In genomic region chr17:9227872-9228575, GRCm38 (mm10) we compare ENCODE assay signal across 13 mouse cellular contexts.
A peak's percentile ranks its signal among the peaks of the same experiment; 100 is the strongest.
DNase-seq lines count a peak whose midpoint lies in the region; ATAC-seq and TF ChIP-seq lines count a peak whose summit lies in the region.
"Had no signal": no experiment of that assay in that cellular context is flagged by ENCODE, and none has a peak within 500 bp of the region (broad histone marks: within the 10 kb centered on the region; RNA-seq: fewer than 3 reads in every experiment).

No protein-coding gene starts in this region.

- H3K9me3 ChIP-seq in stomach, postnatal 0 days (ENCODE audit: control insufficient read depth, low read length), result no peaks in the 10 kb centered on the region
- H3K9me3 ChIP-seq in liver, postnatal 0 days (ENCODE audit: low read length), result no peaks in the 10 kb centered on the region
- H3K9me3 ChIP-seq: heart, embryonic 15.5 days; liver, embryonic 13.5 days; neural tube, embryonic 13.5 days had no signal

- no peak overlapping the region for H3K9ac ChIP-seq in stomach, postnatal 0 days (ENCODE audit: low read length)
- H3K9ac ChIP-seq in liver, postnatal 0 days (replicated peaks), result no peak overlapping the region
- H3K9ac ChIP-seq: heart, embryonic 15.5 days; liver, embryonic 13.5 days; neural tube, embryonic 13.5 days had no signal

- TF ChIP-seq EP300 in stomach, postnatal 0 days (optimal IDR thresholded peaks at IDR 0.05), result no peak
- TF ChIP-seq EP300 in liver, postnatal 0 days (IDR thresholded peaks at IDR 0.05; ENCODE audit: low read depth), result no peak

- TF ChIP-seq CTCF in stomach, postnatal 0 days (IDR thresholded peaks at IDR 0.05; ENCODE audit: low read depth), result no peak
- no peak for TF ChIP-seq CTCF in liver, postnatal 0 days (IDR thresholded peaks at IDR 0.05; ENCODE audit: low read depth)

- H3K4me2 ChIP-seq in stomach, postnatal 0 days (replicated peaks; ENCODE audit: low read depth), result no peak overlapping the region
- H3K4me2 ChIP-seq in liver, postnatal 0 days (ENCODE audit: low read depth, low read length), result no peak overlapping the region
- H3K4me2 ChIP-seq: heart, embryonic 15.5 days; liver, embryonic 13.5 days; neural tube, embryonic 13.5 days had no signal

- WGBS in stomach, postnatal 0 days, result 56% methylated on average over 10 of the region's 10 CpGs
- WGBS in liver, postnatal 0 days (ENCODE audit: insufficient replicate concordance), result 71% methylated on average over 10 of the region's 10 CpGs

- no peak overlapping the region for H3K27ac ChIP-seq in stomach, postnatal 0 days (replicated peaks)
- no peak overlapping the region for H3K27ac ChIP-seq in liver, postnatal 0 days (ENCODE audit: low read depth)
- H3K27ac ChIP-seq: heart, embryonic 15.5 days; liver, embryonic 13.5 days; neural tube, embryonic 13.5 days had no signal

- H3K27me3 ChIP-seq in stomach, postnatal 0 days (ENCODE audit: control insufficient read depth, insufficient read depth, low read length), result no peaks in the 10 kb centered on the region
- no peaks in the 10 kb centered on the region for H3K27me3 ChIP-seq in liver, postnatal 0 days (ENCODE audit: insufficient read depth, low read length)
- H3K27me3 ChIP-seq: heart, embryonic 15.5 days; liver, embryonic 13.5 days; neural tube, embryonic 13.5 days had no signal

- H3K4me1 ChIP-seq in stomach, postnatal 0 days (replicated peaks; ENCODE audit: control insufficient read depth, insufficient read depth), result no peaks in the 10 kb centered on the region
- no peaks in the 10 kb centered on the region for H3K4me1 ChIP-seq in liver, postnatal 0 days (ENCODE audit: insufficient read depth)
- H3K4me1 ChIP-seq: heart, embryonic 15.5 days; liver, embryonic 13.5 days had no signal

- no peak overlapping the region for H3K4me3 ChIP-seq in stomach, postnatal 0 days (ENCODE audit: low read depth, low read length)
- H3K4me3 ChIP-seq in liver, postnatal 0 days (ENCODE audit: low read depth, low read length), result no peak overlapping the region
- H3K4me3 ChIP-seq: heart, embryonic 15.5 days; liver, embryonic 13.5 days; neural tube, embryonic 13.5 days had no signal

- H3K36me3 ChIP-seq in stomach, postnatal 0 days (ENCODE audit: control insufficient read depth, insufficient read depth, low read length), result no peaks in the 10 kb centered on the region
- H3K36me3 ChIP-seq in liver, postnatal 0 days (replicated peaks; ENCODE audit: insufficient read depth, low read length), result no peaks in the 10 kb centered on the region
- H3K36me3 ChIP-seq: heart, embryonic 15.5 days; liver, embryonic 13.5 days; neural tube, embryonic 13.5 days had no signal

- DNase-seq in layer of hippocampus, postnatal 36 days, result peak; percentile 4 to 8
- no peak for DNase-seq in layer of hippocampus, postnatal 10 days (ENCODE audit: low spot score in 2 of 2)
- DNase-seq in embryo, embryonic 11 days, result peak; percentile 40
- DNase-seq in gastrocnemius, adult 8-10 months (ENCODE audit: low spot score in 2 of 2), result peak; percentile 12 to 21
- peak; percentile 40 for DNase-seq in mesoderm, embryonic 11.5 days (ENCODE audit: low read depth, low spot score)
- no peak for DNase-seq in stomach, postnatal 0 days (ENCODE audit: low spot score)
- DNase-seq in spleen, adult 18-20 months, result no peak
- no peak for DNase-seq in liver, postnatal 0 days
- DNase-seq: cerebellum, adult 18-20 months; liver, embryonic 13.5 days; thymus, postnatal 25 days had no signal

- ATAC-seq in stomach, postnatal 0 days (ENCODE audit: low FRiP score, low TSS enrichment), result no peak
- ATAC-seq in liver, postnatal 0 days, result no peak

Comparison
In these comparisons a context has a peak if more than half of its experiments do, and no peak if none do; other contexts are left out.
1. DNase-seq: peak in layer of hippocampus, postnatal 36 days (2 of 2), embryo, embryonic 11 days (single experiment), gastrocnemius, adult 8-10 months (2 of 2) and mesoderm, embryonic 11.5 days (single experiment); none in layer of hippocampus, postnatal 10 days (0 of 2), stomach, postnatal 0 days (single experiment), spleen, adult 18-20 months (0 of 2) and liver, postnatal 0 days (single experiment).